Mouse (Mus musculus): ENCODE data around the gene Pakap. TPM values are rescaled to one million over a fixed set of nuclear protein-coding genes. Genes with fewer than 3 reads are reported as not detected.

Pakap gene
- total and polyA plus RNA-seq, 2 experiments: 0.06 to 0.18 TPM

DNA sequence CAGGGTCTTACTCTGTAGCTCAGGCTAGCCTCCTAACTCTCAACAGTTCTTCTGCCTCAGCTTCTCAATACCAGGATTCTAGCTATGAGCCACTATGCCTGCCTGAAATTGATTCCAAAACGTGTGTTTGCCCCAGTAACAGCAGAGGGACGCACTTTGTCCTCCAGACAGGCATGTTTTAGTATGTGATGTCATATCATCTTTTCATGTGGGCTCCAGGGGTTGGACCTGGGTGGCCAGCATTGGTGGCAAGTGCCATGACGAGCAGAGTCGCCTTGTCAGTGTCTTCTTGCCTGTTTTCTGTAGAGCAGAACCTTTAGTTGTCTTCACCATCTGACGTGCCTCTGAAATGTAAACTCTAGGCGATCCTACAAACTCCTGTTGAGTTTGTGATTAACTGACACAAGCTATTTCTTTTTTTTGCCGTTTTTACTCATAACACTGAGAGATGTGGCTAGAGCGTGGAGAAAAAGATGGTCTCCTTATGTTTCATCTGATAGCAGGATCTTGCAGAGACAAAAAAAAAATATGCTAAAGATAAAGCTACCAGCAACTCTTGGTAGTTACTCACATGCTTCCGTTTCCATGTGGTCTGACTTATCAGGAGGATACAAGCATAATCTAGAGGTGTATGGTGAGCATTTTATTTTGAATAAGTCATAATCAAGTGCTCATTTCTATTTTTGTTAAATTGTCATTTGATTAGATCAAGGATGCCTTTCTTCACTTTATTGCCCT is 229.7 kb downstream of the Pakap start:
- H3K9ac ChIP-seq (ENCODE audit: low read depth, low read length): no peak overlapping the region
- 0 out of 2 replicates have a peak overlapping the region, but pooled peaks have one; percentile 24 for H3K27ac ChIP-seq (replicated peaks; ENCODE audit: insufficient read depth, low read depth, low read length)

DNA sequence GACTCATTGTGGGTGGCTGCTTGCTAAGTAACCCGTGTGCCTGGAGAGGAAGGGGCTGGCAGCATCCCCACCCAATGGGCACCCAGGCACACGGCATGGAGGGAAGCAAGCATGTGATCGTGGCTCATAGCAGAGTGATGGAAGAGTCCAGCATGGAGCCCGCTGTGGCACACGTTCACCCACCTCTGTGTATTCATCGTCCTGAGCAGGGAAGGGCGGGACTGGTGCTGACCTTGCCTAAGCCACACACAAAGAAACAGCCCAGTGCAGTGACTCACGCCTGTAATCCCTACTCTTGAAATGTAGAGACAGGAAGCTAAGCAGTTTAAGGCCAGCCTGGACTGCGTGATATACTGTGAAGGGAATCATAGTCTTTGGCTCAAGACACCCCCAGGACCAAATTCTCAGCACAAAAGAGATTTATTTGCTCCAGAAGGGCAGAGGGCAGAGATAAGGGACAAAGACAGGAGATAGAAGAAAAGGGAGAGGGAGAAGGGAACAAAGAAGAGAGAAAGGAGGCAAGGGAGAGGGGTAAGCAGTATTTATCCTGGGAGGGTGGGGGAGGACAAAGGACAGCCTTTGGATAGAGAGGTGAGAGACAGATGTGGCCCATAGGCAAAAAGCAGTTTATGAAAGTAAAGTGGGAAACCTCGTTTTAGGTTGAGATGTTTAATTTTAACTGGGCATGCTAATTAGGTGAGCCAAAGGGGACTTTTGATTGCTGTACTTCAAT is 230.5 kb downstream of the Pakap start:
- H3K27me3 ChIP-seq (ENCODE audit: control insufficient read depth, insufficient read depth, low read length): no peaks in the 10 kb centered on the region
- no peak for DNase-seq (ENCODE audit: extremely low read depth, low read depth, low spot score)
- peaks cover 5% of the 10 kb centered on the region; the same call in 1 of the 2 replicates for H3K79me2 ChIP-seq (ENCODE audit: control insufficient read depth, insufficient read depth, low read length)
- H3K36me3 ChIP-seq (ENCODE audit: control insufficient read depth, insufficient read depth, low read length): no peaks in the 10 kb centered on the region
- H3K27ac ChIP-seq (replicated peaks; ENCODE audit: insufficient read depth, low read depth, low read length): 0 out of 2 replicates have a peak overlapping the region, but pooled peaks have one; percentile 24
- H3K4me1 ChIP-seq (ENCODE audit: control insufficient read depth, insufficient read depth, low read length): no peaks in the 10 kb centered on the region
- no peak for TF ChIP-seq CTCF (IDR thresholded peaks at IDR 0.05; ENCODE audit: low read depth, low read length)
- TF ChIP-seq POLR2A (IDR thresholded peaks at IDR 0.05; ENCODE audit: extremely low read depth, insufficient read depth, low read length): no peak
- 49% methylated on average over 10 of the region's 10 CpGs for WGBS
- H3K4me3 ChIP-seq (ENCODE audit: insufficient read depth, low read depth, low read length): no peak overlapping the region
- no peak overlapping the region for H3K9ac ChIP-seq (ENCODE audit: low read depth, low read length)

More for the DNA sequence above, 229.7 kb downstream of the Pakap start:
- no peak for DNase-seq (ENCODE audit: extremely low read depth, low read depth, low spot score)
- Histone ChIP-seq H3K27me3 (ENCODE audit: control insufficient read depth, insufficient read depth, low read length) (no peaks in the 10 kb centered on the region), H3K79me2 (ENCODE audit: control insufficient read depth, insufficient read depth, low read length) (peaks cover 7% of the 10 kb centered on the region; the same call in 1 of the 2 replicates), H3K4me1 (ENCODE audit: control insufficient read depth, insufficient read depth, low read length) (peaks cover 1% of the 10 kb centered on the region; the same call in 1 of the 2 replicates), H3K4me3 (ENCODE audit: insufficient read depth, low read depth, low read length) (no peak overlapping the region), H3K36me3 (ENCODE audit: control insufficient read depth, insufficient read depth, low read length) (no peaks in the 10 kb centered on the region)
- 56% methylated on average over 9 of the region's 9 CpGs for WGBS
- TF ChIP-seq POLR2A (IDR thresholded peaks at IDR 0.05; ENCODE audit: extremely low read depth, insufficient read depth, low read length) (no peak), CTCF (IDR thresholded peaks at IDR 0.05; ENCODE audit: low read depth, low read length) (no peak)

DNA sequence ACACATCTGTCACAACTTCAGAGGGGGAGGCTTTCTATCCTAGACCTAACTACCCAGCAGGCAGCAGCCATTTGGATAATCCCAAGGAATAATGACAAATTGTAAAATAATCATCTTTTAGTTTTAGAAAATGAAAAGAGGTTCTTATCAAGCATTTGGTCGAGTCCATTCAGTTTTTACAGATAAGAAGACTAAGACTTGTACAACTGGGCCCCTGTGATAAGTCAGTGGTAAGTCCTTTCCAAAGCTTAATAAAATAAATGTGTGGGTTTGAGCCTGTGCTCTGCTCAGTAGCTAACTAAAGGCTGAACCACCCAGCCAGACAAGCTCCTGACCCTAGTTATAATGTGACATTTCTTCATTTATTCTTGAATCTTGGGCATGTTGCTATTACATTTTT is 231.3 kb downstream of the Pakap start:
- Histone ChIP-seq H3K27ac (replicated peaks; ENCODE audit: insufficient read depth, low read depth, low read length) (no peak overlapping the region), H3K36me3 (ENCODE audit: control insufficient read depth, insufficient read depth, low read length) (no peaks in the 10 kb centered on the region)

GRCm38 (mm10) chr4:57801239-57801638 is 233.3 kb downstream of the Pakap start:
- Histone ChIP-seq H3K4me3 (ENCODE audit: insufficient read depth, low read depth, low read length) (no peak overlapping the region), H3K4me1 (ENCODE audit: control insufficient read depth, insufficient read depth, low read length) (no peaks in the 10 kb centered on the region), H3K27ac (replicated peaks; ENCODE audit: insufficient read depth, low read depth, low read length) (no peak overlapping the region), H3K27me3 (ENCODE audit: control insufficient read depth, insufficient read depth, low read length) (no peaks in the 10 kb centered on the region), H3K36me3 (ENCODE audit: control insufficient read depth, insufficient read depth, low read length) (no peaks in the 10 kb centered on the region), H3K79me2 (ENCODE audit: control insufficient read depth, insufficient read depth, low read length) (peaks cover 3% of the 10 kb centered on the region; the same call in 1 of the 2 replicates), H3K9ac (ENCODE audit: low read depth, low read length) (no peak overlapping the region)
- 64% methylated on average over 7 of the region's 7 CpGs for WGBS
- TF ChIP-seq POLR2A (IDR thresholded peaks at IDR 0.05; ENCODE audit: extremely low read depth, insufficient read depth, low read length): no peak
- no peak for TF ChIP-seq CTCF (IDR thresholded peaks at IDR 0.05; ENCODE audit: low read depth, low read length)
- no peak for DNase-seq (ENCODE audit: extremely low read depth, low read depth, low spot score)

More for the DNA sequence above, 231.3 kb downstream of the Pakap start:
- no peak overlapping the region for H3K4me3 ChIP-seq (ENCODE audit: insufficient read depth, low read depth, low read length)
- TF ChIP-seq CTCF (IDR thresholded peaks at IDR 0.05; ENCODE audit: low read depth, low read length) (no peak), POLR2A (IDR thresholded peaks at IDR 0.05; ENCODE audit: extremely low read depth, insufficient read depth, low read length) (no peak)
- H3K27me3 ChIP-seq (ENCODE audit: control insufficient read depth, insufficient read depth, low read length): no peaks in the 10 kb centered on the region
- H3K9ac ChIP-seq (ENCODE audit: low read depth, low read length): no peak overlapping the region
- peaks cover 5% of the 10 kb centered on the region; the same call in 1 of the 2 replicates for H3K79me2 ChIP-seq (ENCODE audit: control insufficient read depth, insufficient read depth, low read length)
- no peak for DNase-seq (ENCODE audit: extremely low read depth, low read depth, low spot score)
- no peaks in the 10 kb centered on the region for H3K4me1 ChIP-seq (ENCODE audit: control insufficient read depth, insufficient read depth, low read length)
- 58% methylated on average over 1 of the region's 1 CpGs for WGBS

- no peak for DNase-seq (ENCODE audit: extremely low read depth, low read depth, low spot score)
- 82% methylated on average over 5 of the region's 5 CpGs for WGBS
- no peaks in the 10 kb centered on the region for H3K79me2 ChIP-seq (ENCODE audit: control insufficient read depth, insufficient read depth, low read length)
- H3K9ac ChIP-seq (ENCODE audit: low read depth, low read length): no peak overlapping the region
- no peaks in the 10 kb centered on the region for H3K4me1 ChIP-seq (ENCODE audit: control insufficient read depth, insufficient read depth, low read length)
- no peak overlapping the region for H3K4me3 ChIP-seq (ENCODE audit: insufficient read depth, low read depth, low read length)
- TF ChIP-seq CTCF (IDR thresholded peaks at IDR 0.05; ENCODE audit: low read depth, low read length) (no peak), POLR2A (IDR thresholded peaks at IDR 0.05; ENCODE audit: extremely low read depth, insufficient read depth, low read length) (no peak)
- H3K27me3 ChIP-seq (ENCODE audit: control insufficient read depth, insufficient read depth, low read length): no peaks in the 10 kb centered on the region
- H3K27ac ChIP-seq (replicated peaks; ENCODE audit: insufficient read depth, low read depth, low read length): no peak overlapping the region
- no peaks in the 10 kb centered on the region for H3K36me3 ChIP-seq (ENCODE audit: control insufficient read depth, insufficient read depth, low read length)
Observed at GRCm38 (mm10) chr4:57801986-57802385, 234.0 kb downstream of the Pakap start.

Measured in liver, adult 2 months (tissue).